Mouse (Mus musculus) hindbrain, embryonic 11.5 days (tissue): ENCODE data around the gene Grip1. TPM values are rescaled to one million over a fixed set of nuclear protein-coding genes. Genes with fewer than 3 reads are reported as not detected.

Experiments used
- ATAC-seq: fragments of 200-750 bp; cut with Nextera tagmentation; 2 replicates; pipeline ENCODE4 v1.8.0; 2017; ENCODE audit warnings: mild to moderate bottlenecking, moderate TSS enrichment, moderate library complexity; ENCODE audit not compliant: low FRiP score
- DNase-seq: peaks from one replicate; pipeline ENCODE4 v3.0.0-alpha.2; 2015; ENCODE audit warnings: low spot score
- H3K27ac ChIP-seq: fragments of 300-500 bp; sonication (generic); 2 replicates; pipeline ENCODE4 v1.5.1; 2014; ENCODE audit warnings: mild to moderate bottlenecking, low read depth, low read length
- H3K27me3 ChIP-seq: fragments of 300-500 bp; sonication (generic); 2 replicates; pipeline ENCODE4 v1.6.1; 2014; ENCODE audit warnings: mild to moderate bottlenecking, low read length, moderate library complexity, mixed read lengths; ENCODE audit not compliant: control insufficient read depth, insufficient read depth
- H3K36me3 ChIP-seq: fragments of 300-500 bp; sonication (generic); 2 replicates; pipeline ENCODE4 v1.6.1; 2014; ENCODE audit warnings: mild to moderate bottlenecking, low read length, moderate library complexity, mixed read lengths; ENCODE audit not compliant: control insufficient read depth, insufficient read depth
- H3K4me1 ChIP-seq: fragments of 300-500 bp; sonication (generic); replicated peaks from 2 replicates; pipeline ENCODE4 v1.6.1; 2014; ENCODE audit warnings: low read length, mixed read lengths; ENCODE audit not compliant: control insufficient read depth, insufficient read depth
- H3K4me2 ChIP-seq: fragments of 300-500 bp; sonication (generic); replicated peaks from 2 replicates; pipeline ENCODE4 v1.6.1; 2014; ENCODE audit warnings: mild to moderate bottlenecking, low read depth, low read length
- H3K4me3 ChIP-seq: fragments of 300-500 bp; sonication (generic); 2 replicates; pipeline ENCODE4 v1.5.1; 2014; ENCODE audit warnings: low read depth, low read length
- H3K9ac ChIP-seq: fragments of 300-500 bp; sonication (generic); 2 replicates; pipeline ENCODE4 v1.6.1; 2014; ENCODE audit warnings: low read depth, low read length
- H3K9me3 ChIP-seq: fragments of 300-500 bp; sonication (generic); 2 replicates; pipeline ENCODE4 v1.6.1; 2016; ENCODE audit warnings: low read length; ENCODE audit not compliant: control insufficient read depth
- WGBS: fragments of 180-500 bp; shearing (Covaris S2); extraction: QIAGEN DNeasy Blood & Tissue Kit; methylation state at CpG from one replicate; pipeline ENCODE4 v1.1.7; 2014; 5-methylcytosine and 5-hydroxymethylcytosine counted together
- polyA plus RNA-seq: library from polyadenylated mRNA; unstranded; fragments of >200 nt; fragmentation: Nextera tagmentation; extraction: Ambion mirVana; gene quantifications from 2 replicates; pipeline ENCODE4 v1.2.1, GENCODE M21; 2014

Gene Grip1
- polyA plus RNA-seq, 1 experiment from 2014 or later, result 11.8 TPM

DNA sequence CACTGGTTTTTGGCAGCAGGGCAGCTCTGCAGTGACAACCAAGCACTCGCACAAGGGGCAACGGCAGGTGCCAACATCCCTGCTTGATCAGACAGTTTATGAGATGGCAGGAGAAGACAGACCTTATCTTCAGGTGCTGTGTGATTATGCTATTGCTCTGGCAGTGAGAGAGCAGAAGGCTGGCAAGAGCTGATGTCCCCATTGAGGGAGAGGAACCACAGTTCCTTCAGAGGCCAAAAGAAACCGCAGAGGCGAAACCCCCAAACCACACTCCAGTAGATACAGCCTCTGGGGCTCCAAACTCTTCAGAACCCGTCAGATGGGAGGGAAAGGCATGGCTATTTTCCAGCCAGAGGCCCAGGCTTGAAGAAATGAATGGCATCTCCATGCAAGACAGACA lies 932 bp upstream of the Grip1 start:
- H3K27me3 ChIP-seq, result no peaks in the 10 kb centered on the region; the same call in 1 of the 2 replicates
- H3K4me3 ChIP-seq, result no peak overlapping the region
- H3K4me1 ChIP-seq, result peaks cover 4% of the 10 kb centered on the region; the same call in 1 of the 2 replicates
- peak overlapping the region; percentile 81; the same call in 1 of the 2 replicates for H3K9ac ChIP-seq
- peak overlapping the region; percentile 99; the same call in 1 of the 2 replicates for H3K4me2 ChIP-seq
- no peak for DNase-seq
- 46% methylated on average over 5 of the region's 5 CpGs for WGBS
- no peaks in the 10 kb centered on the region for H3K36me3 ChIP-seq
- no peaks in the 10 kb centered on the region for H3K9me3 ChIP-seq
- ATAC-seq, result no peak
- H3K27ac ChIP-seq, result no peak overlapping the region

DNA sequence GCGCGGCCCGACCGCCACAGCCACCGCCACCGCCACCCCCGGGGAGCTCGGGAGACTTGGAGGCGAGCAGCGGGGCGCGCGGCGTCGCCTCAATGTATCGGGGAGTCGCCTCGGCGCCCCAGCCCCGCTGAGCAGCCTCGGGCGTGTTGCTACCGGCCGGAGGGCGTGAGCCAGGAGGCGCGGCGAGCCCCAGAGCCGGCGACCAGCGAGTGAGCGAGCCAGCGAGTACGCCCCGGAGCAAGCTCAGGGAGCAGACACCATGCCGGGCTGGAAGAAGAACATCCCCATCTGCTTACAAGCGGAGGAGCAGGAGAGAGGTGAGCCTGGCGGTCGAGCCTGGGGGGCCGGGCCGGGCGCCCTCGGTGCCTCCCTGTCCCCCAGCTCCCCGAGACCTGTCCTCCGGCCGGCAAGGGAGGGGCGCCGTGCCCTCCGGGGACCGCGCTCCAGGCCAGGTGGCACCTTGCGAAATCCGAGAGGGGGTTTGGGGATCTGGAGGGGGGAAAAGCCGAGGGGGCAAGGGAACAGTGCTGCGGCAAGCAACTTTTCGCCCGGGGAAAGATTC lies 557 bp downstream of the Grip1 start:
- WGBS, result 1% methylated on average over 38 of the region's 57 CpGs
- Histone ChIP-seq H3K27ac (peak overlapping the region; percentile 84), H3K9me3 (no peaks in the 10 kb centered on the region), H3K36me3 (no peaks in the 10 kb centered on the region), H3K4me2 (peak overlapping the region; percentile 99), H3K9ac (peak overlapping the region; percentile 81), H3K27me3 (no peaks in the 10 kb centered on the region; the same call in 1 of the 2 replicates), H3K4me3 (peak overlapping the region; percentile 80), H3K4me1 (peaks cover 4% of the 10 kb centered on the region; the same call in 1 of the 2 replicates)
- ATAC-seq (peak; percentile 86), DNase-seq (peak; percentile 73)

DNA sequence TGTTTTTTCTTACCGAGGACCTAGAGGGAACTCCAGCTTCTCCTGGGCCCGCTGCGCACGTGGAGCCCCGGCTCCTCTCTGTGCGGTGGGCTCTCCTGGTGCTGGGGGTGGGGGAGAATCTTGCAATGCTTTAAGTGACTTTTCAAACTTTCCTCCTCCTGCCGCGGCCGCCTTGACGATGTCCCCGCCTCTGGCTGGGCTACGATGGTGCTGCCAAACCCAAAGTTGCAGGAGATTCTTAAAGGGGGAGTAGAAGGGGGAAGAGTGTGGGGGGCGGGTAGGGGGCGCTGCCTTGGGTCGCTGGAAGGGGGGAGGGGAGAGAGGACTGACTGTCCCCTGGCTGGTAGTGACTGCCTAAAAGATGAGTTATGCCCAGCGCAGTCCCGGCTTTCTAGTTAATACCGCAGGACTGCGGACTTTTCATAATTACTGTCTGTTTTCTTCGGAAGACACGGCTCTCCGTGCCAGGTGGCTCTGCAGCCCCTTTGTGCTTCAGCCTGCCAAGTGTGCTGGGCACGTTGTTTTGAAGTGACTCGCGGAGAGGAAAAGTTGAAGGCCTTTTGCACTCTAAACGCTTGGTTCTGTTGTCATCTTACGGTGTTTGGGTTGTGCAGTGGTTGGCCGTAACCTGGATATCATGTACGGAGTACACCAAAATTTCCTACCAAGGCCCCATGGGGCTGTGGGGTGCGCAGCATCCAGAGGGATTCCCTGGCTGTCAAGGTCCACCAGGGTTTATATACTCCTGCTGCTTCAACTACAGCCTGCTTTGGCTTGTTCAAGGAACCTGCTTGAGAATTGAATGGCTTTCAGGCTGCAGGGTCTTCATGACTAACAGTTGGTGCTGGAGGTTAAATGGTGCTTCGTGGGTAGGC lies 1.3 kb downstream of the Grip1 start:
- no peaks in the 10 kb centered on the region for H3K36me3 ChIP-seq
- peak overlapping the region; percentile 99 for H3K4me2 ChIP-seq
- WGBS, result under 1% methylated on average over 28 of the region's 31 CpGs
- H3K9me3 ChIP-seq, result no peaks in the 10 kb centered on the region
- H3K4me1 ChIP-seq, result peaks cover 4% of the 10 kb centered on the region; the same call in 1 of the 2 replicates
- H3K27me3 ChIP-seq, result no peaks in the 10 kb centered on the region; the same call in 1 of the 2 replicates
- peak overlapping the region; percentile 84 for H3K27ac ChIP-seq
- DNase-seq, result peak; percentile 53
- peak overlapping the region; percentile 81 for H3K9ac ChIP-seq
- H3K4me3 ChIP-seq, result peak overlapping the region; percentile 80
- ATAC-seq, result peak; percentile 41

DNA sequence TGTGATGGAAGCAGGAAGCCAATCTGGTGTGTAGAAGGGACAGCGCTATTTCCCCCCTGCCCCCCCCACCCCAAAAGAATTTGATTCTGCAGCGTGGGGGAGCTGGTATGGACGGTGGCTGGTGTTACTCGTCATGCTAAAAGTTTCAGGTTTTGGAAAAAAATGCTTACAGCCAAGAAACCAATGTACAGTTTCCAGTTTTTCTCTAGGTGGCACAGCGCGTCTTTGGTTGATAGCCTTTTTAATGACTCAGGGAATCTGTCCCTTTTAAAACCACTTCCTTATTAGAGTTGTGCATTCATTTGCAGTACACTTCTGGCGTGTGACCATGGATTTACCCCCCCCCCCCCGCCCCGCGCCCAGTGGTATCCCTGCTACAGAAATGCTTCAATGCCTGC lies 1.9 kb downstream of the Grip1 start:
- Histone ChIP-seq H3K9me3 (no peaks in the 10 kb centered on the region), H3K27ac (no peak overlapping the region), H3K9ac (peak overlapping the region; percentile 81; the same call in 1 of the 2 replicates), H3K4me3 (peak overlapping the region; percentile 80), H3K27me3 (no peaks in the 10 kb centered on the region; the same call in 1 of the 2 replicates), H3K4me1 (peaks cover 4% of the 10 kb centered on the region; the same call in 1 of the 2 replicates), H3K4me2 (peak overlapping the region; percentile 99), H3K36me3 (no peaks in the 10 kb centered on the region)
- 17% methylated on average over 10 of the region's 10 CpGs for WGBS
- DNase-seq (no peak), ATAC-seq (no peak)

DNA sequence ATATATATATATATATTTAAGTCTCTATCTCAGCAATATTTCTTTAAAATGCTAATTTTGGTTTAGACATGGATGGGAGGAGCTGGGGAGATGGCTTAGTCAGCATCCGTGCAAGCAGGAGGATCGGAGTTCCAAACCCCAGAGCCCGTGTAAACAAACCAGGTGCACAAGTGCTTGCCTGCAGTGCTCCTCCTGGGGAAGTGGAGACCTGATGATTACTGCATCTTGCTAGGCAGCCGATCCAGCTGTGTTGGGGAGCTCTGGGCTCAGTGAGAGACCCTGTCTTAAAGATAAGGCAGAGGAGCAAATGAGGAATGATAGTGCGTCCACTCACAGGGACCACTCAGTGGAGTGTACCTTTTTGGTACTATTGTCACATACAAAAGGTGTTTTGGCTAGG lies 3.5 kb downstream of the Grip1 start:
- Histone ChIP-seq H3K9ac (no peak overlapping the region), H3K9me3 (no peaks in the 10 kb centered on the region), H3K27ac (no peak overlapping the region), H3K4me2 (no peak overlapping the region), H3K4me1 (peaks cover 4% of the 10 kb centered on the region; the same call in 1 of the 2 replicates), H3K27me3 (no peaks in the 10 kb centered on the region; the same call in 1 of the 2 replicates), H3K4me3 (no peak overlapping the region), H3K36me3 (no peaks in the 10 kb centered on the region)
- ATAC-seq (no peak), DNase-seq (no peak)
- WGBS, result 84% methylated on average over 5 of the region's 5 CpGs

DNA sequence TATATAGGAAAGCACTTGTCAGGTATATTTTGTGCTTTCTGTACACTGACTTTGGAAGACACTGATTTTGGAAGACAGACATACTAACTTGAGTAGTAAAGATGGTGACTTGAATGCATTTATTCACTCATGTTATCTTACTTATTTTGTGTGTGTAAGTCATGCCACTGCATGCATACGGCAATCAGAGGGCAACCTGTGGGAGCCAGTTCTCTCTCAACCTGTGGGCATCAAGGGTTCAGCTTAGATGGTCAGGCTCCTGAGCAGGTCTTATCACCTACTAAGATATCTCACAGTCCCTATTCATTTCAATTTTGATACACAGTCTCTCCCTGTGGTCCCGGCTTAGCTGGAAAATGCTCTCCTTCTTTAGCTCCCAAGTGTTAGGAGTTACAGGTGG lies 5.4 kb downstream of the Grip1 start:
- DNase-seq, result no peak
- H3K4me1 ChIP-seq, result peaks cover 2% of the 10 kb centered on the region; the same call in 1 of the 2 replicates
- H3K27me3 ChIP-seq, result no peaks in the 10 kb centered on the region
- H3K9me3 ChIP-seq, result no peaks in the 10 kb centered on the region
- no peak overlapping the region for H3K9ac ChIP-seq
- no peaks in the 10 kb centered on the region for H3K36me3 ChIP-seq
- no peak overlapping the region for H3K4me3 ChIP-seq
- no peak overlapping the region for H3K4me2 ChIP-seq
- ATAC-seq, result no peak
- no peak overlapping the region for H3K27ac ChIP-seq
- WGBS, result 90% methylated on average over 2 of the region's 2 CpGs

DNA sequence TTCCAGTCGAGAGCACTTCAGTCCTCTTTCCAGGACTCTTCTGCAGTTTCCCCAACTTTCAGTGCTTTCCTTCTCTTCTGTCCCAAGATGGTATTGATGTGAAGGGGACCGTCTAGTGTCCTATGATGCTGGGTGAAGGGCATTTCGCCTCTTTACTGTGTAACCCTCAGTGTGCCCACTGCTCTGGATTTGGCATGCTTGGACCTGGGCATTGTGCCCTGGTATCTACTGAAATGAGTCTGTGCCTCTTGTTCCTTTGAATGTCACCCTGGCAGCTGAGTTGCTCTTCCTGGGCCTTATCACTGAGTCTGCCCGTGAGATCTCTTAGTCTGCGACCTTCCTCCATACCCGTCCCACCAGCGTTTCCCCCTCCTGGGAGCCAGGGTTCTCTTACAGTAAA lies 9.7 kb downstream of the Grip1 start:
- no peak for ATAC-seq
- H3K9me3 ChIP-seq, result no peaks in the 10 kb centered on the region

DNA sequence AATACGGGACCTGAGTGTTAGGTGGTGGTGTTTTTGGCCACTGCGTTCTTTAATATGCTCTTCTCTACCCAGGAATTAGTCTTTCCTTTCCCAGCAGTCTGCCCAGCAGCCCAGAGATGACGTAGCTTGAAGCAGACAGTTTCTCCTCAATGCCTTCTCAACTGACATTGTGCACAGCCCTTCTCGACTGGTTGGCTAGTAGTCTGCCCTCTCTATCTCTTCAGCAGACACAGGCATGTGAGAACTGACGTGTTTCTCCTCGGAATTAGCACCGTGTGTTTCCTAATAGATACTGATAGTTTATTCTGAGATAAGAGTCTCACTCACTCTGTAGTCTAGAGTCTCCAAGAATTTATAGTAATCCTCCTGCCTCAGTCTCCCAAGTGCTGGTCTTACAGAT lies 10.2 kb downstream of the Grip1 start:
- H3K9me3 ChIP-seq, result no peaks in the 10 kb centered on the region
- no peak overlapping the region for H3K27ac ChIP-seq
- H3K27me3 ChIP-seq, result no peaks in the 10 kb centered on the region
- no peak overlapping the region for H3K4me3 ChIP-seq
- no peak overlapping the region for H3K9ac ChIP-seq
- ATAC-seq (no peak), DNase-seq (no peak)
- H3K4me1 ChIP-seq, result no peaks in the 10 kb centered on the region
- 88% methylated on average over 7 of the region's 7 CpGs for WGBS
- H3K4me2 ChIP-seq, result no peak overlapping the region
- no peaks in the 10 kb centered on the region for H3K36me3 ChIP-seq

More for the DNA sequence above, 9.7 kb downstream of the Grip1 start:
- no peaks in the 10 kb centered on the region for H3K4me1 ChIP-seq
- H3K4me2 ChIP-seq, result no peak overlapping the region
- WGBS, result 92% methylated on average over 7 of the region's 7 CpGs
- no peak overlapping the region for H3K27ac ChIP-seq
- DNase-seq, result no peak
- H3K27me3 ChIP-seq, result no peaks in the 10 kb centered on the region
- H3K9ac ChIP-seq, result no peak overlapping the region
- H3K36me3 ChIP-seq, result no peaks in the 10 kb centered on the region
- no peak overlapping the region for H3K4me3 ChIP-seq
